Mouse (Mus musculus): Measurements from ENCODE around the gene Akr1c14.
"Not testable (repeated sequence)": the region's sequence is repeated elsewhere in the genome, so short reads cannot be mapped to it uniquely, and the experiment has no call there.

The Akr1c14 gene

DNA sequence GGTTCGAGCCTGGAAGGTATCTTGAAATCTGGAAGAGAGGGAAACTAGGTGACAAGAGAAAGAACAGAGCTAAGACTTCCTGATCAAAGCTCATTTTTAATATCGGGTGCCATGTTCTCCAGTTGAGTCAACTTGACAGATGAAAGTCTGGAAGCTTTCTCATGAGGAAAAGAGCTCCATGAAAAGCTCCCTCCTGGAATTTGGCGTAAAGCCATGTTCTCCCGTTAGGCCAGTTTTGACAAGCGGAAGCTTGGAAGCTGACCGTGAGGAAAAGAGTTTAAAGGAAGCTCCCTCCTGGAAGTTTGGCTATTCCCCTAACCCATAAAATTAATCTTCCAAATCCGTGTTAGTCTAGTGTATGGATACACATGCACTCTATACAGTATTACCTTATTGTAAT, 74.3 kb downstream of the Akr1c14 start:
- DNase-seq (ENCODE audit: low spot score in 2 of 2), result no peak

DNA sequence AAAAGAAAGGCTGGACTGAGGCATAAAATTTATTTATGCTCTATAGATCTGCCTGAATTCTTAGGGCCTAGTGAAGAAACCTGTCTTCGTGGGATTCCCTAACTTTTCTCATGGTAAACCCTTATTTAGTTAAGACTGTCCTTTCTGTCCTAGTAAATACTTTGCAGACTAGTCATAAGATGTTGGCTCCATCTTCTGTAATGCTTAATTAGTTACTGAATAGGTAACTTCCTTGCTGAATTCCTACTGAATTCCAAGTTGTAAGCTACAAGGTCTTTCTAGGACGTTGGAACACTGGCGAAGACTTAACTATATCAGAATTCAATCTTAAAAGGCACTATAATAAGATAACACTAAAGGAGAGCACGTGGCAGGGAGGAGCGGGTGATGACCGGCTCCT, 75.7 kb downstream of the Akr1c14 start:
- not testable (repeated sequence) for DNase-seq (ENCODE audit: low spot score in 2 of 2)

DNA sequence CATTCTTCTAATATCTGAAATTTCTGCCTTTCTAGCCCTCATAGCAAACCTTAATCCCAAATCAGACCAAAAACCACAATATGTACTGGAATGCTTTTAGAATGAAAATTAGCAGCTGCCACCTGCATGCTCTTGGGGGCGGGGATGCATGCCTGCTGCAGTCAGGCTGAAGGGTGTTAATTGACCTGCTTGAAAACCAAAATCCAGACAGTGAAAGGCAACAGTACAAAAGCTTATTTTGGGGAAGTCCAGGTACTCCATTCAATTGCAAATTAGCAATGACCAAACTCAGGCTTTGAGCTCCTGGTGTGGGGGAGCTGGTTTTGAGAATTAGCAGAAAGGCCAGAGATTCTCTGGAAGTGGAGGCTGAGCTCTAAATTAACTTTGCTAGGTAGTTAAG, 77.0 kb downstream of the Akr1c14 start:
- DNase-seq (ENCODE audit: low spot score in 2 of 2), result not testable (repeated sequence)

DNA sequence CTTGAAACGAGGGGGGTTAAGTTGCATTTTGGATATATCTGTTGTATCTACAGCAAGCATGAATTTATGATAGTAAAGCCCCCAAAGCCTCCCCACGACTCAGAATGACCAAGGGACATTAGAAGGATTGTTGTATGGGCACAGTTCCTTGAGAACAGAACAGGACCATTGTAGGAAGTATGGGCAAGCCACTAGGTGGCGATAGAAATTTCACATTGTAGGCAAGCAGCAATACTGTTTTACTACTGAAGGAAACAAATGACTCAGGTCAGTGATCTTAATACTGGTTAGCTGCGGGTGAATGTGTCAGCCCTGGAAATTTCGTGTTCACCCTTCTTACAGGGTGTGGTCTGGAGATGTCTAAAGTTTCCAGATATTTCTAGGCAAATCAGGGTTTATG, 80.3 kb downstream of the Akr1c14 start:
- DNase-seq (ENCODE audit: low spot score in 2 of 2), result no peak

DNA sequence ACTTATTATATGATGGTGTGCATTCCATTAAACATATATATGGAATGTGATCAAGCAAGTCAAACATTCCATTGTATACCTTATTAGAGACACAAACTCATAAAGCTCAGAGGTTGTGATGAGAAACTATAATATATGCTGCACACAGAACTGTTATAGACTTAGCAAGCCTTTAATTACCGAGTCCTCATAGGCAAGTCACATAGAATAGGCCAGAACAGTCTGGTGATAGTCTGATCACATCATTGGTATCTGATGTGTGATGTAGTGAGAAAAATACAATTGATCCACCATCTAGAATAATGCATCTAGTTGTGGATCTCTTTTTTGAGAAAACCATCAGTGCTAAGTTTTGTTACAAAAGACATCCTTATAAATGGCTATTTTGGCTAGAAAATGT, 82.5 kb downstream of the Akr1c14 start:
- DNase-seq (ENCODE audit: low spot score in 2 of 2), result no peak

DNA sequence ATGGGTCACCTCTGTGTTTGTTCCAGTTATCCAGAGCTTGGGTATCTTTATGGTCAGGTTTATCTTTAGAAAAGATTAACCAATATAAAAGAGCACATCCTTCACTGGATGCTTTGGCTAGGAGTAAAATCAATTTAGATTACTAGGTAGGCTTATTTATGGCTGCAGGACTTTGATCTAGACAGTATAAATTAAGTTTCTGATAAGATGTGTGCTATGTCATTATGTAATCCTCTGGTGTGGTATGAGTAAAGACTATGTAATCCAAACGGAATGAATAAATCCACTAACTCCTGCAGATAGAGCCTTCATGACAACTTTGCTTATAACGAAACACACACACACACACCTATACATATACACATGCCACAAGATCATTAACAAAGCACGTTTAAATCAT, 82.9 kb downstream of the Akr1c14 start:
- DNase-seq (ENCODE audit: low spot score in 2 of 2), result no peak

DNA sequence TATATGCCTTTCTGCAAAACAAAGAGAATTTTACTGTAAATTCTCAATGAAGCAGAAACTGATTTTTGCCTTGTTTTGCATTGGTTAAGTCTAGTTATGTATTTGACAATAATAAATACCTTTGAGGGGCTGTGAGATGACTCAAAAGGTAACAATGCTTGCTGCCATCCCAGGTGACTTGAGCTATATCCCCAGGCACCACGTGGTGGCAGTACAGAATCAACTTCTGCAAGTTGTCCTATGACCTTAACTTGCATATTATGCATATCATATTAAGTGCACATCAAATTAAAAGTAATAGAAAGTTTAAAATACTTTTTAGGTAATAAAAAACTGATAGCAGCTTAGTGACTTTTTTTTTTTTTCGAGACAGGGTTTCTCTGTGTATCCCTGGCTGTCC, 84.3 kb downstream of the Akr1c14 start:
- DNase-seq (ENCODE audit: low spot score in 2 of 2), result no peak

Data from frontal cortex, postnatal 10 days (tissue).